Mouse (Mus musculus): ENCODE results near the gene Syt8. TPM values are rescaled to one million over a fixed set of nuclear protein-coding genes. Genes with fewer than 3 reads are reported as not detected.

Syt8 gene
- total RNA-seq, 1 experiment from 2014 or later: not detected

DNA sequence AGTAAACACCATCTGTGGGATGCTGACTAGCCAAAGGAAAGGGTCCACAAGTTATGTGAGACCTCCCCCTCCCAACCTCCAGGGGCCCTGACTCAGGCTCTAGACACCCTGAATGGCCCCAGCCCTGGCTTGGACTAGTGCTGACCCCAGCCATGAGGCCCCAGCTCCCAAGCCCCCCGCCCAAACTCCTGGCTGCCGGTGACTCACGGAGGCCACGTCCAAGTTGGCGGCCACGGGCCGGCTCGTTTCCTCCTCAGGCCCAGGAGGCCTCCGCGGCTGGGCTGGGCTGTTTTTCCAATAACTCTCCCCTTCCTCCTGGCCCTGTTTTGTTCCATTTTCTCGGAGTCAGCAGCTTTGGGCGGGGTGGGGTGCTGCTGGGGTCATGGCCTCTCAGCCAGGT, 50.1 kb downstream of the Syt8 start:
- no peak for ATAC-seq (replicated peaks; ENCODE audit: insufficient number of reproducible peaks, low FRiP score, low TSS enrichment, poor library complexity, severe bottlenecking)

GRCm38 (mm10) chr7:142486751-142487162, 52.1 kb downstream of the Syt8 start:
- ATAC-seq (replicated peaks; ENCODE audit: insufficient number of reproducible peaks, low FRiP score, low TSS enrichment, poor library complexity, severe bottlenecking): no peak

- no peak for ATAC-seq (replicated peaks; ENCODE audit: insufficient number of reproducible peaks, low FRiP score, low TSS enrichment, poor library complexity, severe bottlenecking)
These were observed 52.8 kb downstream of the Syt8 start for GRCm38 (mm10) chr7:142487341-142487859.

DNA sequence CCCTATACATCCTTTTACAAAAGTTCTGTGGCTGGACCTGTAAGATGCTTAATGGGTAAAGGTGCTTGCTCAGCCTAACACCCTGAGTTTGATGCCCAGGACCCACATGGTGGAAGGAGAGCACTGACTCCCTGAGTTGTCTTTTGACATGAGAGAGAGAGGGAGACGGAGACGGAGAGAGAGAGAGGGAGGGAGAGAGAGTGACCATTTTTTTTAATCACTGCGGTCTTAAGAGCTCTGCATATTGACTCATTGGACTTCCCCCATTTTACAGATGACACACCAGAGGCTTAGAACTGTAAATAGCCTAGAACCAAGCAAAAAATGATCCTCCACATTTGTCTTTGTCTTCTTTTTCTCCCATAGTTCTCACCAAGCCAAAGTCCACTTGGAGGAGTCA, 53.4 kb downstream of the Syt8 start:
- no peak for ATAC-seq (replicated peaks; ENCODE audit: insufficient number of reproducible peaks, low FRiP score, low TSS enrichment, poor library complexity, severe bottlenecking)

Other genes with a start within 250 kb of the Syt8 start
- not detected in 3 replicates for gene Gm10153, start 244.5 kb upstream of the Syt8 start, total RNA-seq (2017)
- not detected in 3 replicates for gene Krtap5-3, start 233.5 kb upstream of the Syt8 start, total RNA-seq (2017)
- not detected in 3 replicates for gene Gm7579, start 223.0 kb upstream of the Syt8 start, total RNA-seq (2017)
- gene Krtap5-5, start 204.9 kb upstream of the Syt8 start, total RNA-seq (2017): not detected in 3 replicates
- not detected in 3 replicates for gene Gm40460, start 193.8 kb upstream of the Syt8 start, total RNA-seq (2017)
- gene Gm2431, start 176.5 kb upstream of the Syt8 start, total RNA-seq (2017): not detected in 3 replicates
- gene Gm4559, start 160.5 kb upstream of the Syt8 start, total RNA-seq (2017): not detected in 3 replicates
- gene Krtap5-1, start 137.7 kb upstream of the Syt8 start, total RNA-seq (2017): not detected in 3 replicates
- gene Krtap5-4, start 131.3 kb upstream of the Syt8 start, total RNA-seq (2017): not detected in 3 replicates
- 10.2 to 46.5 TPM (median 13.9 TPM) in 3 replicates for gene Ifitm10, start 61.1 kb upstream of the Syt8 start, total RNA-seq (2017)
- gene Gm49369, start 52.2 kb upstream of the Syt8 start, total RNA-seq (2017): 242 to 452 TPM (median 290 TPM) in 3 replicates
- gene Ctsd, start 46.8 kb upstream of the Syt8 start, total RNA-seq (2017): 304 to 518 TPM (median 326 TPM) in 3 replicates
- 7.5 to 20.6 TPM (median 11.3 TPM) in 3 replicates for gene Tnni2, start 7.0 kb downstream of the Syt8 start, total RNA-seq (2017)
- 1,011 to 1,374 TPM (median 1,247 TPM) in 3 replicates for gene Lsp1, start 26.0 kb downstream of the Syt8 start, total RNA-seq (2017)
- gene Tnnt3, start 64.0 kb downstream of the Syt8 start, total RNA-seq (2017): 13.6 to 16.7 TPM (median 15.5 TPM) in 3 replicates
- 9.7 to 34.1 TPM (median 22.6 TPM) in 3 replicates for gene Mrpl23, start 97.8 kb downstream of the Syt8 start, total RNA-seq (2017)
- 0.21 TPM in 1 of 3 replicates, not detected in the others for gene Igf2, start 232.0 kb downstream of the Syt8 start, total RNA-seq (2017)
- gene Gm49394, start 235.1 kb downstream of the Syt8 start, total RNA-seq (2017): not detected in 3 replicates

All from monocyte, adult 5-6 weeks (primary cell).